Mouse (Mus musculus) neural tube, embryonic 11.5 days (tissue): ENCODE data around the gene Hps3. TPM values are rescaled to one million over a fixed set of nuclear protein-coding genes. Genes with fewer than 3 reads are reported as not detected.
"Not testable (repeated sequence)": the region's sequence is repeated elsewhere in the genome, so short reads cannot be mapped to it uniquely, and the experiment has no call there.

Experiments used
- ATAC-seq: fragments of 200-750 bp; cut with Nextera tagmentation; 2 replicates; pipeline ENCODE4 v1.8.0; 2017; ENCODE audit warnings: moderate number of reproducible peaks, mild to moderate bottlenecking, moderate TSS enrichment, moderate library complexity; ENCODE audit not compliant: insufficient read depth, low FRiP score, low TSS enrichment
- DNase-seq: peaks from one replicate; pipeline ENCODE4 v3.0.0-alpha.2; 2015; ENCODE audit warnings: low spot score
- H3K27ac ChIP-seq: fragments of 300-500 bp; sonication (generic); 2 replicates; pipeline ENCODE4 v1.5.1; 2014; ENCODE audit warnings: low read depth, mild to moderate bottlenecking, low read length
- H3K27me3 ChIP-seq: fragments of 300-500 bp; sonication (generic); 2 replicates; pipeline ENCODE4 v1.6.1; 2014; ENCODE audit warnings: mild to moderate bottlenecking, low read length, mixed read lengths; ENCODE audit not compliant: control insufficient read depth, insufficient read depth
- H3K36me3 ChIP-seq: fragments of 300-500 bp; sonication (generic); 2 replicates; pipeline ENCODE4 v1.6.1; 2014; ENCODE audit warnings: mild to moderate bottlenecking, low read length, moderate library complexity, mixed read lengths; ENCODE audit not compliant: control insufficient read depth, insufficient read depth
- H3K4me1 ChIP-seq: fragments of 300-500 bp; sonication (generic); 2 replicates; pipeline ENCODE4 v1.6.1; 2014; ENCODE audit warnings: low read length, mixed read lengths; ENCODE audit not compliant: control insufficient read depth, insufficient read depth
- H3K4me2 ChIP-seq: fragments of 300-500 bp; sonication (generic); 2 replicates; pipeline ENCODE4 v1.6.1; 2014; ENCODE audit warnings: low read depth, mild to moderate bottlenecking, moderate library complexity
- H3K4me3 ChIP-seq: fragments of 300-500 bp; sonication (generic); 2 replicates; pipeline ENCODE4 v1.5.1; 2014; ENCODE audit warnings: low read depth, low read length
- H3K9ac ChIP-seq: fragments of 300-500 bp; sonication (generic); 2 replicates; pipeline ENCODE4 v1.6.1; 2014; ENCODE audit warnings: mild to moderate bottlenecking, low read length
- H3K9me3 ChIP-seq: fragments of 300-500 bp; sonication (generic); 2 replicates; pipeline ENCODE4 v1.6.1; 2016; ENCODE audit warnings: low read length; ENCODE audit not compliant: control insufficient read depth
- WGBS: fragments of 180-500 bp; shearing (Covaris S2); extraction: QIAGEN DNeasy Blood & Tissue Kit; methylation state at CpG from one replicate; pipeline ENCODE4 v1.1.7; 2014; 5-methylcytosine and 5-hydroxymethylcytosine counted together
- polyA plus RNA-seq: library from polyadenylated mRNA; unstranded; fragments of >200 nt; fragmentation: Nextera tagmentation; extraction: Ambion mirVana; gene quantifications from 2 replicates; pipeline ENCODE4 v1.2.1, GENCODE M21; 2014

Hps3 gene
- polyA plus RNA-seq, 1 experiment from 2014 or later: 13.0 TPM

- Histone ChIP-seq H3K36me3 (no peaks in the 10 kb centered on the region), H3K4me3 (no peak overlapping the region), H3K27me3 (no peaks in the 10 kb centered on the region), H3K4me2 (no peak overlapping the region), H3K27ac (no peak overlapping the region), H3K9ac (no peak overlapping the region), H3K4me1 (no peaks in the 10 kb centered on the region), H3K9me3 (no peaks in the 10 kb centered on the region)
- no peak for DNase-seq
- 100% methylated on average over 2 of the region's 2 CpGs for WGBS
- no peak for ATAC-seq
Observed at GRCm38 (mm10) chr3:20014454-20014853, 20.7 kb downstream of the Hps3 start.

GRCm38 (mm10) chr3:20010905-20011304 is 24.2 kb downstream of the Hps3 start:
- not testable (repeated sequence) for ATAC-seq, H3K4me1 ChIP-seq, H3K9ac ChIP-seq, H3K4me3 ChIP-seq, H3K4me2 ChIP-seq, DNase-seq, H3K36me3 ChIP-seq, H3K27me3 ChIP-seq, H3K27ac ChIP-seq, H3K9me3 ChIP-seq
- WGBS: 82% methylated on average over 7 of the region's 7 CpGs

DNA sequence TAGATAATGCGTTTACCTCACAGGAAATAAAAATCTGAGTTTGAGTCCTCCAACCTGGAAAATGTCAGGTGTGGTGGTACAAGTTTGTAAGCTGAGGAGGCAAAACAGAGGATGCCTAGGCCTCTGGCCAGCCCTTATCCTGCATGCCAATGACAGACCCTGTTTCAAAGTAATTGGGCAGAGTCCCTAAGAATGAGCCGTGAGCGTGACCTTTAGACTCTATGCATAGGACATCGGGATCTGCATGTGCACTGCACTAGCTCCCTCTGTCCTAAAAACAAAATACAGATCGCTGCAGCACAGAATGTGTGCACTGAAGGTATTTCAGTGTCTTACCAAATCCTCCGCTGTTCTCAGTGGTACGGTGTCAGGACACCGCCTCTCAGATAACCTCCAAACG is 24.7 kb downstream of the Hps3 start:
- DNase-seq (no peak), ATAC-seq (no peak)
- WGBS: 91% methylated on average over 9 of the region's 9 CpGs

GRCm38 (mm10) chr3:20007759-20008158 is 27.4 kb downstream of the Hps3 start:
- no peak overlapping the region for H3K4me2 ChIP-seq
- no peaks in the 10 kb centered on the region for H3K4me1 ChIP-seq
- no peak overlapping the region for H3K4me3 ChIP-seq
- H3K9me3 ChIP-seq: no peaks in the 10 kb centered on the region
- DNase-seq (no peak), ATAC-seq (no peak)
- 90% methylated on average over 5 of the region's 5 CpGs for WGBS
- no peaks in the 10 kb centered on the region for H3K27me3 ChIP-seq
- H3K36me3 ChIP-seq: no peaks in the 10 kb centered on the region
- no peak overlapping the region for H3K9ac ChIP-seq
- H3K27ac ChIP-seq: no peak overlapping the region

More for the DNA sequence above, 24.7 kb downstream of the Hps3 start:
- Histone ChIP-seq H3K4me1 (no peaks in the 10 kb centered on the region), H3K9me3 (no peaks in the 10 kb centered on the region), H3K36me3 (no peaks in the 10 kb centered on the region), H3K4me3 (no peak overlapping the region), H3K27me3 (no peaks in the 10 kb centered on the region), H3K4me2 (no peak overlapping the region), H3K9ac (no peak overlapping the region), H3K27ac (no peak overlapping the region)

DNA sequence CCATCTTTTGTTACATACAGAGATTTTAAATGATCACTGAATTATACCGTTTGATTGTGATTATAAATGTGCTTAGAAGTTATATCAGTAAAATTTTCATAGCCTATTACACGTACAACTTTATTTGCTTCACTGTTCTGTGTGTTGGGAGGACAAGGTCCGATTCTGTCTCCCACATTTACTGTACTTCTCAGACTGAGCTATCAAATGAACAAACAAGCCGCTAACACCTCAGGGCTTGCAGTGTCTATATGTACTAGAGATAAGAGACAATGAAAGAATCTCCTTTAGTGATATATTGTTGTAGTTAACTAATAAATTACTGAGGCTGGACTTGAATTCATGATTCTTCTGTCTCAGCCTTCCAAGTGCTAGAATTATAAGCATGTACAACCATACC is 27.8 kb downstream of the Hps3 start:
- Histone ChIP-seq H3K9ac (no peak overlapping the region), H3K4me2 (no peak overlapping the region), H3K4me1 (no peaks in the 10 kb centered on the region), H3K4me3 (no peak overlapping the region), H3K9me3 (no peaks in the 10 kb centered on the region), H3K27me3 (no peaks in the 10 kb centered on the region), H3K36me3 (no peaks in the 10 kb centered on the region), H3K27ac (no peak overlapping the region)
- 92% methylated on average over 4 of the region's 4 CpGs for WGBS
- DNase-seq (no peak), ATAC-seq (no peak)

DNA sequence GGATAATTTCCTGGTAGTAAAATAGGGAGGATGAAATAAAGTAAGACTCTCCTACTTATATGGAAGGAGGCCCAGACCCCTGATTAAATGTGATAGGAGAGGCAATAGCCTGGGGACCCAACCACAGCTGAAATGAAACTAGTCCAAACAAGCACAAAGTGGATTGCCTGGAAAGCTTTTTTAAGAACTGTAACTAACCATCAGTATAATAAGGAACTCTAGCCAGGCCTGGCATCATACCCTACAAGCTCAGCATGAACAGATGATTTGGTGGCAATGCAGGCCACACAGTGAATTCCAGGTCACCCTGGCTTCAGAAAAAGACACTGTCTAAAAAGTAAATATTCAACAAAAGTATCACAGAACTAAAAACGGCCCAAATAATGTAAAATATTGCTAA is 29.5 kb downstream of the Hps3 start:
- 84% methylated on average over 1 of the region's 1 CpGs for WGBS
- H3K4me2 ChIP-seq: no peak overlapping the region
- no peaks in the 10 kb centered on the region for H3K4me1 ChIP-seq
- H3K27ac ChIP-seq: no peak overlapping the region
- H3K27me3 ChIP-seq: no peaks in the 10 kb centered on the region
- no peak overlapping the region for H3K4me3 ChIP-seq
- no peak for ATAC-seq
- no peaks in the 10 kb centered on the region for H3K36me3 ChIP-seq
- DNase-seq: no peak
- H3K9ac ChIP-seq: no peak overlapping the region
- H3K9me3 ChIP-seq: no peaks in the 10 kb centered on the region

DNA sequence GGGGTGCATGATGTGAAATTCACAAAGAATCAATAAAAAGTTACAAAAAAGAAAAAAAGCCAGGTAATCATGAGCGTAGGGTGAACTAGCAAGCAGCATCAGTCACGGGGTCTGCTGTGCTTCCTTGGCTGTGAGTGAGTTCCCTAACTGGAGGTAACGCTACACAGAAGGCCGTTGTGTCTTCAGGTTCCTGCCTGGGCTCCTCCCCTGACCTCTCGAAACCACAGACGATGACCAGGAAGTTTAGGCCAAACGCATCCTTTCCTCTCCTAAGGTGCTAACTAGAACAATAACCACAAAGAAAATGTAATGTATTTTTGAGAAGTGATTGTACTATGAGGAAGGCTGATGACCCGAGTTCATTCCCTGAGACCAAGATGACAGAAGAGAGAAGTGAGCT is 30.7 kb downstream of the Hps3 start:
- H3K4me3 ChIP-seq: no peak overlapping the region
- H3K9ac ChIP-seq: no peak overlapping the region
- ATAC-seq (no peak), DNase-seq (no peak)
- no peak overlapping the region for H3K27ac ChIP-seq
- WGBS: 88% methylated on average over 8 of the region's 8 CpGs
- H3K36me3 ChIP-seq: no peaks in the 10 kb centered on the region
- no peaks in the 10 kb centered on the region for H3K4me1 ChIP-seq
- no peaks in the 10 kb centered on the region for H3K27me3 ChIP-seq
- H3K4me2 ChIP-seq: no peak overlapping the region
- no peaks in the 10 kb centered on the region for H3K9me3 ChIP-seq

DNA sequence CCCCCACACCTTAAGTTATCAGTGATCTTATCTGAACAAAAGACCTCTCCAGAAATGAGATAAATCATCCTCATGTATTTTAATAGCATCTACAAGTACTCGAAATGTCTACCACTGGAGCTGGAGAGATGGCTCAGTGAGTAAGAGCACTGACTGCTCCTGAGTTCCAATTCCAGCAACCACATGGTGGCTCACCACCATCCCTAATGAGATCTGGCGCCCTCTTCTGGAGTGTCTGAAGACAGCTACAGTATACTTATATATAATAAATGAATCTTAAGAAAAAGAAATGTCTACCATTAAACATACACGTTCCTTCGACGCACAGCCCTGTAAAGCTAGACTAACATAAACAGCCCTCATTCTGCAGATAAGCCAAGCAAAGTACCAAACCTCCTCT is 32.3 kb downstream of the Hps3 start:
- WGBS: 82% methylated on average over 5 of the region's 5 CpGs
- no peaks in the 10 kb centered on the region for H3K4me1 ChIP-seq
- DNase-seq: no peak
- no peak overlapping the region for H3K4me3 ChIP-seq
- no peaks in the 10 kb centered on the region for H3K9me3 ChIP-seq
- no peaks in the 10 kb centered on the region for H3K27me3 ChIP-seq
- no peak overlapping the region for H3K27ac ChIP-seq
- H3K9ac ChIP-seq: no peak overlapping the region
- H3K4me2 ChIP-seq: no peak overlapping the region
- ATAC-seq: no peak
- H3K36me3 ChIP-seq: no peaks in the 10 kb centered on the region

GRCm38 (mm10) chr3:20000806-20001205 is 34.3 kb downstream of the Hps3 start:
- Histone ChIP-seq H3K4me3 (no peak overlapping the region), H3K9me3 (no peaks in the 10 kb centered on the region), H3K4me1 (no peaks in the 10 kb centered on the region), H3K36me3 (no peaks in the 10 kb centered on the region), H3K4me2 (no peak overlapping the region), H3K9ac (no peak overlapping the region), H3K27ac (no peak overlapping the region), H3K27me3 (no peaks in the 10 kb centered on the region)
- WGBS: 74% methylated on average over 4 of the region's 4 CpGs
- ATAC-seq (no peak), DNase-seq (no peak)
